Mouse (Mus musculus) myocyte (in vitro differentiated cells): Measurements from ENCODE around the gene Gm4881.

Source experiments
- CEBPB ChIP-seq: IDR thresholded peaks from 2 replicates; pipeline ENCODE4 v1.6.1; 2011; ENCODE audit warnings: mild to moderate bottlenecking, moderate library complexity; ENCODE audit not compliant: poor library complexity, insufficient read depth, severe bottlenecking
- E2F4 ChIP-seq: IDR thresholded peaks from one replicate; pipeline ENCODE4 v1.6.1; 2011; ENCODE audit warnings: mild to moderate bottlenecking, control low read depth, moderate library complexity; ENCODE audit not compliant: insufficient read depth
- MYOG ChIP-seq, 3 experiments: IDR thresholded peaks; one replicate each; pipeline ENCODE4 v1.6.1; 2011; ENCODE audit warnings: control low read depth in 2 of 3, low read depth in 2 of 3, mild to moderate bottlenecking in 2 of 3; ENCODE audit not compliant: insufficient read length in 2 of 3, control insufficient read depth in 1 of 3, insufficient read depth in 1 of 3
- POLR2A ChIP-seq: IDR thresholded peaks from one replicate; pipeline ENCODE4 v1.6.1; 2011; ENCODE audit warnings: low read depth, mild to moderate bottlenecking, control low read depth, moderate library complexity; ENCODE audit not compliant: insufficient read length
- POLR2AphosphoS2 ChIP-seq: IDR thresholded peaks from one replicate; pipeline ENCODE4 v1.6.1; 2011; ENCODE audit warnings: low read depth, control low read depth; ENCODE audit not compliant: insufficient read length
- REST ChIP-seq: IDR thresholded peaks from one replicate; pipeline ENCODE4 v1.6.1; 2011; ENCODE audit warnings: mild to moderate bottlenecking, control low read depth, moderate library complexity; ENCODE audit not compliant: insufficient read depth, insufficient read length
- TCF12 ChIP-seq: IDR thresholded peaks from one replicate; pipeline ENCODE4 v1.6.1; 2011; ENCODE audit warnings: mild to moderate bottlenecking, control low read depth; ENCODE audit not compliant: poor library complexity, insufficient read depth, severe bottlenecking
- USF1 ChIP-seq: IDR thresholded peaks from one replicate; pipeline ENCODE4 v1.6.1; 2011; ENCODE audit warnings: low read depth, mild to moderate bottlenecking, control low read depth, moderate library complexity

DNA sequence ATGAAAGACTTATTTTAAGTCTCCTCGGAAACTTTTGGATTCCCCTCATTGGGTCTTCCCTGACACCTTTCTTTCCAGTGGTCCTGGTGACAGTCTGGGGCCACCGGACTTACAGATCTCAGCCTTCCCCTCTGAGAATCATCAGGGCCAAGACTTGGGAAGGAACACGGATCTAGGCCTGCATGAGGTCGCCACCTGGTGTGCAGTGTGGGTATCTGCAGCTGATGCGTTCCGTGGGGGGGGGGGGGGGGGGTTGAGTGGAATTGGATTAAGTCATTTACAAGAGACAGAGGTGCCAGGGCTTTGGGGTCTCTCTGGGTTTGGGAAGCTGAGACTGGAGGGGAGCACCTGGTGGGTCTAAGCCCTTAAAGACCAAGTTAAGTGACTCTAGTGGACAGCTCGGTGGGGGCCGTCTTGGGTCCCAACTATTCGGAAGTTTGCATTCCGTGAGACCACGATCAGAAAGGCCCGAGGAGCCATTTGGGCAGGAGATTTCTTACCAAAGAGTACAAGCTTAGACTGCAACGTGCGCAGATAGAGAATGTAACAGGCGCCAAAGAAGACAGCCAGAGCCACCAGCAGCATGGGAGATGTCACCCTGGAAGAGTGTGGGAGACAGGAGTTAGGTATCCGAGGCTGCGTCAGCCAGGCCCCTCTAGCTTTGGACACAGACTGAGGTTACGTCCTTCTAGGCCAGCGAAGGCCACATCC, 27.1 kb upstream of the Gm4881 start:
- TF ChIP-seq MYOG (IDR thresholded peaks at IDR 0.05; ENCODE audit: control insufficient read depth in 1 of 3, insufficient read depth in 1 of 3, insufficient read length in 2 of 3, low read depth in 2 of 3) = no peak
- no peak for TF ChIP-seq POLR2A
- TF ChIP-seq TCF12 = no peak
- TF ChIP-seq E2F4 = no peak
- no peak for TF ChIP-seq USF1
- TF ChIP-seq POLR2AphosphoS2 = no peak
- no peak for TF ChIP-seq CEBPB
- TF ChIP-seq REST = no peak
